Mouse (Mus musculus) stomach, postnatal 0 days (tissue): ENCODE data around the gene Man2a1.

Experiments used
- CTCF ChIP-seq: IDR thresholded peaks from 2 replicates; pipeline ENCODE4 v1.5.1; 2016; ENCODE audit warnings: antibody characterized with exemption, low read depth, mild to moderate bottlenecking, moderate library complexity
- EP300 ChIP-seq: optimal IDR thresholded peaks from 2 replicates; pipeline ENCODE3; 2016; ENCODE audit warnings: antibody characterized with exemption

DNA sequence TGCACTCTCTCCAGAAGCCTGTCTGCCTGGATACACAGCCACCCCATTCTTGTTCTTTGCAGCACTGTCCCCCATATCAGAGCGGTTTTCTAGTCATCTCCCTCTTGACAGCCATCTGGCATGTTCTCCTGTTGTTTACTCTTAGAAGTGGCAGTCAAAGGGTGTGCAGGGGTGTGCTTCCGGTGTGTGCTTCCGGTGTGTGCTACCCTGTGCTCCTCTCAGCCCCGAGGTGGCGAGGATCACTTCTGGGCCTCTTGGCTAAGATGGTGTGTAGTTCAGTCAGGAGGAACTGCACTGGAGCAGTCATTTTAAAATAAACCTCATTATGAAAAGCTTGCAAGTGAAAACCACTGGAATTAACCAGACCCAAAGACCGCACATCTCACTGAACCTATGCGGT, 125.5 kb downstream of the Man2a1 start:
- no peak for TF ChIP-seq CTCF
- TF ChIP-seq EP300: no peak
